In genomic region chr11:67806832-67807597, GRCm38 (mm10) we compare ENCODE assay signal across 28 mouse cellular contexts. TPM values are rescaled to one million over a fixed set of nuclear protein-coding genes. Genes with fewer than 3 reads are reported as not detected.
DNase-seq lines count a peak whose midpoint lies in the region; ATAC-seq and TF ChIP-seq lines count a peak whose summit lies in the region.
"Had no signal": no experiment of that assay in that cellular context is flagged by ENCODE, and none has a peak within 500 bp of the region (broad histone marks: within the 10 kb centered on the region; RNA-seq: fewer than 3 reads in every experiment).

No protein-coding gene starts in this region.

- no peak for ATAC-seq in midbrain, embryonic 11.5 days (ENCODE audit: low FRiP score)
- ATAC-seq: CD4-positive, CD25-positive, alpha-beta regulatory T cell, adult 4 months; forebrain, embryonic 13.5 days; forebrain, embryonic 15.5 days had no signal

- H3K4me3 ChIP-seq in gastrocnemius, adult 2 months, result no peak overlapping the region
- H3K4me3 ChIP-seq in midbrain, embryonic 11.5 days (ENCODE audit: low read depth, low read length), result no peak overlapping the region
- H3K4me3 ChIP-seq: embryonic facial prominence, embryonic 10.5 days; embryonic facial prominence, embryonic 12.5 days; forebrain, embryonic 13.5 days; forebrain, embryonic 15.5 days had no signal

- H3K27me3 ChIP-seq in midbrain, embryonic 11.5 days (ENCODE audit: control insufficient read depth, insufficient read depth, low read length), result no peaks in the 10 kb centered on the region
- H3K27me3 ChIP-seq: embryonic facial prominence, embryonic 12.5 days; forebrain, embryonic 13.5 days; forebrain, embryonic 15.5 days had no signal

- H3K36me3 ChIP-seq in midbrain, embryonic 11.5 days (ENCODE audit: control insufficient read depth, insufficient read depth, low read length), result no peaks in the 10 kb centered on the region
- H3K36me3 ChIP-seq: embryonic facial prominence, embryonic 10.5 days; embryonic facial prominence, embryonic 12.5 days; forebrain, embryonic 15.5 days had no signal

- peak overlapping the region; percentile 59 for H3K27ac ChIP-seq in gastrocnemius, adult 2 months
- H3K27ac ChIP-seq in midbrain, embryonic 11.5 days (ENCODE audit: low read depth, low read length), result no peak overlapping the region
- H3K27ac ChIP-seq: embryonic facial prominence, embryonic 10.5 days; embryonic facial prominence, embryonic 12.5 days; forebrain, embryonic 13.5 days; forebrain, embryonic 15.5 days had no signal

- no peak for TF ChIP-seq CTCF in gastrocnemius, adult 2 months (IDR thresholded peaks at IDR 0.05)

- no peak overlapping the region for H3K9ac ChIP-seq in midbrain, embryonic 11.5 days (ENCODE audit: low read length)
- H3K9ac ChIP-seq: embryonic facial prominence, embryonic 12.5 days; forebrain, embryonic 13.5 days; forebrain, embryonic 15.5 days; forebrain, postnatal 0 days had no signal

- no peaks in the 10 kb centered on the region for H3K4me1 ChIP-seq in midbrain, embryonic 11.5 days (ENCODE audit: control insufficient read depth, insufficient read depth, low read length)
- H3K4me1 ChIP-seq: embryonic facial prominence, embryonic 10.5 days; embryonic facial prominence, embryonic 12.5 days; forebrain, embryonic 13.5 days; forebrain, embryonic 15.5 days had no signal

- 85% methylated on average over 11 of the region's 11 CpGs for WGBS in midbrain, embryonic 11.5 days

- intact Hi-C loops in gastrocnemius, adult 2 months (cut with DNase I), result no loop called here

- no peaks in the 10 kb centered on the region for H3K9me3 ChIP-seq in midbrain, embryonic 11.5 days (ENCODE audit: control insufficient read depth, low read length)
- H3K9me3 ChIP-seq: embryonic facial prominence, embryonic 10.5 days; embryonic facial prominence, embryonic 12.5 days; forebrain, embryonic 13.5 days; forebrain, embryonic 15.5 days had no signal

- no peak overlapping the region for H3K4me2 ChIP-seq in midbrain, embryonic 11.5 days
- H3K4me2 ChIP-seq: embryonic facial prominence, embryonic 12.5 days; forebrain, embryonic 13.5 days; forebrain, embryonic 15.5 days had no signal

- DNase-seq in gastrocnemius, adult 2 months, result peak; percentile 36
- no peak for DNase-seq in gastrocnemius, postnatal 10 days
- DNase-seq in ZHBTc4 (ENCODE audit: low read depth, low spot score), result peak; percentile 38
- no peak for DNase-seq in frontal cortex, postnatal 25 days (ENCODE audit: low spot score in 2 of 2)
- DNase-seq in midbrain, embryonic 11.5 days (ENCODE audit: low spot score, missing footprints), result no peak
- DNase-seq: adrenal gland, adult 2 months; adrenal gland, postnatal 10 days; adrenal gland, postnatal 25 days; B cell, adult 2 months; cerebellum, adult 11 months; cerebellum, adult 18-20 months; cerebellum, adult 8-10 months; cerebellum, adult 9-11 months; cerebellum, postnatal 14 days; cerebellum, postnatal 36 days; forebrain, postnatal 0 days had no signal

RNA-seq across cellular contexts. Expression of gene Dhrs7c, which starts 9.0 kb away (rescaled TPM):
- 100 to 1,000 TPM; 338 to 397 TPM for total RNA-seq in gastrocnemius, adult 2 months (2021)
- total RNA-seq in gastrocnemius, postnatal 10 days (2021), result 100 to 1,000 TPM; 357 to 408 TPM
- polyA plus RNA-seq in midbrain, embryonic 11.5 days (2014; fragmentation: Nextera tagmentation; extraction: Ambion mirVana), result not detected in 2 replicates
- total RNA-seq: adrenal gland, adult 2 months; adrenal gland, postnatal 25 days; CH12.LX; ES-E14; MEL had no signal
- polyA plus RNA-seq: adrenal gland, adult 2 months; brain, embryonic 14.5 days; CD4-positive, CD25-positive, alpha-beta regulatory T cell, adult 4 months; embryonic facial prominence, embryonic 10.5 days; forebrain, embryonic 11.5 days; forebrain, embryonic 13.5 days; forebrain, embryonic 15.5 days had no signal

RNA-seq across cellular contexts. Expression of gene Gsg1l2, which starts 32.6 kb away (rescaled TPM):
- not detected for total RNA-seq in gastrocnemius, adult 2 months (2021)
- total RNA-seq in gastrocnemius, postnatal 10 days (2021), result not detected
- polyA plus RNA-seq in midbrain, embryonic 11.5 days (2014; fragmentation: Nextera tagmentation; extraction: Ambion mirVana), result not detected in 2 replicates
- total RNA-seq: adrenal gland, adult 2 months; adrenal gland, postnatal 10 days; adrenal gland, postnatal 25 days; adrenal gland, postnatal 4 days; CH12.LX; ES-E14; forebrain, postnatal 0 days; MEL had no signal
- polyA plus RNA-seq: adrenal gland, adult 2 months; brain, embryonic 14.5 days; CD4-positive, CD25-positive, alpha-beta regulatory T cell, adult 4 months; embryonic facial prominence, embryonic 10.5 days; embryonic facial prominence, embryonic 12.5 days; embryonic facial prominence, embryonic 14.5 days; forebrain, embryonic 11.5 days; forebrain, embryonic 13.5 days; forebrain, embryonic 15.5 days; forebrain, postnatal 0 days had no signal

RNA-seq across cellular contexts. Expression of gene Glp2r, which starts 36.1 kb away (rescaled TPM):
- under 1 TPM; 0.20 to 0.77 TPM for total RNA-seq in gastrocnemius, adult 2 months (2021)
- under 1 TPM; 0.09 to 0.12 TPM for total RNA-seq in gastrocnemius, postnatal 10 days (2021)
- not detected in 2 replicates for polyA plus RNA-seq in midbrain, embryonic 11.5 days (2014; fragmentation: Nextera tagmentation; extraction: Ambion mirVana)
- total RNA-seq: adrenal gland, postnatal 25 days; ES-E14; MEL had no signal
- polyA plus RNA-seq: adrenal gland, adult 2 months; CD4-positive, CD25-positive, alpha-beta regulatory T cell, adult 4 months; embryonic facial prominence, embryonic 10.5 days; embryonic facial prominence, embryonic 14.5 days; forebrain, embryonic 11.5 days; forebrain, embryonic 13.5 days had no signal

Comparison
In these comparisons a context has a peak if more than half of its experiments do, and no peak if none do; other contexts are left out.
1. DNase-seq: peak in gastrocnemius, adult 2 months (single experiment) and ZHBTc4 (single experiment); none in gastrocnemius, postnatal 10 days (single experiment), frontal cortex, postnatal 25 days (0 of 2) and midbrain, embryonic 11.5 days (single experiment).